Mouse (Mus musculus): ENCODE results near the gene Ubald1. TPM values are rescaled to one million over a fixed set of nuclear protein-coding genes. Genes with fewer than 3 reads are reported as not detected.

Gene Ubald1
- polyA plus RNA-seq, 1 experiment from 2014 or later, result 58.7 TPM

DNA sequence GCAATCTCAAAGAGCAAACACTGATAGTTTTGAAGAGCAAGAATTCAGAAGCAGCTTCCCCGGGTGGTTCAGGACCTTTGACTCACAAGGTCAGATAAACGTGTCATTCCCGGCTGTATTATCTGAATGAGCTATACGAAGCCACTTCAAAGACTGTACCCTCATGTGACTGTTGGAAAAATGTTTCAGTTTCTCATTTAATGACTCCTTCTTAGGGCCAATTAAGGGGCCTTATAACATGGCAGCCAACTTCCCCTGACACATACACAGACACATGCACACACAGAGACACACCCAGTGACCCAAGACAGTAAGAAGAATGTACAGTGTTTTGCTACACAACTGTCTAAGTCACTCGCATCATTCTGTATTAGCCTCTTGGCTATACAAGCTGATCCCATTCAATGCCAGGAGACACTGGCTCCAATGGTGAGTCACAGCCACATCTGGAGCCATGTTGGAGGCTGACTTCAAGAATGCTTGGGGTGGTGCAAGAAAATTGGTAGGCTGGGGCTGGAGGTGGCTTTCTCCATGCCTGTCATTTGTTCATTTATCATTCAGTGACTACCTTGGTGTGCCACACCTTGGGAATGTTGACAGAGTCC lies 25.0 kb downstream of the Ubald1 start:
- Histone ChIP-seq H3K9me3 (no peaks in the 10 kb centered on the region), H3K36me3 (replicated peaks) (no peaks in the 10 kb centered on the region), H3K9ac (no peak overlapping the region), H3K27ac (no peak overlapping the region), H3K4me2 (no peak overlapping the region), H3K27me3 (replicated peaks) (no peaks in the 10 kb centered on the region), H3K4me3 (no peak overlapping the region), H3K4me1 (no peaks in the 10 kb centered on the region)
- no peak for ATAC-seq (replicated peaks)
- WGBS, result 82% methylated on average over 5 of the region's 5 CpGs

DNA sequence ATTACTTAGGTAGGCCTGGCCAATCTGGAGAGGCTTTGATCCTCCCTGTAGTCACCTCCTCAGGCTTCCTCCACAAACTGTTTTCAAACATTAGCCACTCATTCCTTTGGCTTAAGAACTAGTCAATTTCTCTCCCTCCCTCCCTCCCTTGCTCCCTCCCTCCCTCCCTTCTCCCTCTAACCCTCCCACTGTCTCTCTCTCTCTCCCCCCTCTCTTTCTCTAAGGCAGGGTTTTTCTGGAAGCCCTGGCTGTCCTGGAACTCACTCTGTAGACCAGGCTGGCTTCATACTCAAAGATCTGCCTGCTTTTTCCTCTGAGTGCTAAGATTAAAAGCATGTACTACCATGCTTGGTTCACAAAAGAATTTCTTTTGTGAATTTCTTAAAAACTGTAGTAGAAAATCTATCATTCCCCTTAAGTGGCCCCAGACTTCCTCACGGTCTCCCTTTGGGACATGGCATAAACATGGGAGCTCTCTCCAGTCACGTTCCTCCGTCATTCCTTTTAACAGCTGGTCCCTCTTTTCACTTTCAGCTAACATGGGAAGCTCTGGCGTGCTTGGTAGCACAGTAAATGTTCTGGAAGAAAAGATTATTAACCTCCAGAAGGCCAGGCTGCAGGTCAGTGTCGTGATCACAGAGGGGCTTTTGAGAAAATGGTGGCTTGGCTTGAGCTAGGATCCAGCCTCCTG lies 29.0 kb downstream of the Ubald1 start:
- H3K4me2 ChIP-seq, result no peak overlapping the region
- H3K36me3 ChIP-seq (replicated peaks), result no peaks in the 10 kb centered on the region
- WGBS, result 78% methylated on average over 5 of the region's 5 CpGs
- H3K27me3 ChIP-seq (replicated peaks), result no peaks in the 10 kb centered on the region
- no peaks in the 10 kb centered on the region for H3K9me3 ChIP-seq
- H3K27ac ChIP-seq, result no peak overlapping the region
- no peak for ATAC-seq (replicated peaks)
- H3K9ac ChIP-seq, result no peak overlapping the region
- no peak overlapping the region for H3K4me3 ChIP-seq
- H3K4me1 ChIP-seq, result no peaks in the 10 kb centered on the region

DNA sequence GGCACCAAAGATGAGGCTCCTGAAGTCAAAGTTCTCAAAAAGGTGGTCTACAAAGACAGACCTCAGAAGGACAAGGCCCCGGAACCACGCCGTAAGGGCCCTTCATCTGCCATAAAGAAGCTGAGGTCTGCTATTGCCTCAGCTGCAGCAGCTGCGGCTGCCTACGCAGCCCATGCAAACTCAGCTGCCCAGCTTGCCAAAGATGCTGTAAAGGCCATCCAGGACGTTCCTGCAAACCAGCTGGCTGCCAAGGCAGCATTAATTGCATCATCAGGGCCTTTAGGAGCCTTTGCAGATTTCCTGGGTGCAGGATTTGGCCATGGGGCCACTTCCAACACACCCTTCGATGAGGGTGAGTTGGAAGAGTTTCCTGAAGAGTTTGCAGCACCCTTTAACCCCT lies 29.8 kb downstream of the Ubald1 start:
- Histone ChIP-seq H3K27ac (no peak overlapping the region), H3K4me3 (no peak overlapping the region), H3K36me3 (replicated peaks) (no peaks in the 10 kb centered on the region), H3K4me2 (no peak overlapping the region), H3K9me3 (no peaks in the 10 kb centered on the region), H3K27me3 (replicated peaks) (no peaks in the 10 kb centered on the region), H3K4me1 (no peaks in the 10 kb centered on the region), H3K9ac (no peak overlapping the region)
- 86% methylated on average over 7 of the region's 7 CpGs for WGBS
- no peak for ATAC-seq (replicated peaks)

DNA sequence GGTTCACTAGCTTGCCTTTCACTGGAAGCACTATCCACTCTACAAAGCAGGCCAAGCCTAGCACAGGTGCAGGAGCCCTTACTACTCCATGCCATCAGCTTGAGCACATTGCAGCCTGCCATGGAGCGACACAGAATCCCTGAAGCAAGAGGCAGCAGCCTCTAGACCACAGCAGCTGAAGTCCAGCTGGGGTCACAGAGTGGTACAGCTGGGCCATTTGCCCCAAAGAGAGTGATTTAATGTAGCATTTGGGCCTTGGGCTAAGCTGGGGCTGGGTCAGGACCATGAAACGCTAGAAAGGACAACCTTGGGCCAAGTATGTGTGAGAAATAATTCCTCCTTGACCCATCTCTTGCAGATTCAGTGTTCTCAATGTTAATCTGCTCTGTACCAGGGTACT lies 32.0 kb downstream of the Ubald1 start:
- H3K4me1 ChIP-seq, result no peaks in the 10 kb centered on the region
- no peaks in the 10 kb centered on the region for H3K9me3 ChIP-seq
- H3K4me3 ChIP-seq, result no peak overlapping the region
- no peak for ATAC-seq (replicated peaks)
- H3K4me2 ChIP-seq, result no peak overlapping the region
- H3K36me3 ChIP-seq (replicated peaks), result no peaks in the 10 kb centered on the region
- no peak overlapping the region for H3K9ac ChIP-seq
- WGBS, result 92% methylated on average over 2 of the region's 2 CpGs
- no peak overlapping the region for H3K27ac ChIP-seq
- H3K27me3 ChIP-seq (replicated peaks), result no peaks in the 10 kb centered on the region

DNA sequence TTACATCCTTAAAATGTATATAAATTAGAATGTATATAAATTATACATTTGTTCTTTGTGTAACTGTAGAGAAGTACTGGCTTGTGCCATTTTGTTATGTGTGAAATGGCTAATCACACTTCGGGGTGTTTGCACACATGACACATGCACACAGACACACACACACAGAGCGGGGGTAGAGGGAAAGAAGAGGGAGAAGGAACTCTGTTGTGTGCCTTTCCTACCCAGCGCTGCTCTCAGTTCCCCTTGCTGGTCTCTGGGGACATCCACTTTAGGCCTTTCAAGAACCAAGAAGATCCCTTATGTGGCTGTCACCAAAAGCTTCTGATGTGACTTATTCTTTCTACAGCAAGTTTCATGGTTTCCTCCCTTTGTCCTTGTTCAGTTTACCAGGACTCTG lies 33.1 kb downstream of the Ubald1 start:
- Histone ChIP-seq H3K9me3 (no peaks in the 10 kb centered on the region), H3K27ac (no peak overlapping the region), H3K4me1 (no peaks in the 10 kb centered on the region), H3K4me3 (no peak overlapping the region), H3K4me2 (no peak overlapping the region), H3K36me3 (replicated peaks) (no peaks in the 10 kb centered on the region), H3K9ac (no peak overlapping the region), H3K27me3 (replicated peaks) (no peaks in the 10 kb centered on the region)
- ATAC-seq (replicated peaks), result no peak
- WGBS, result 81% methylated on average over 3 of the region's 3 CpGs

DNA sequence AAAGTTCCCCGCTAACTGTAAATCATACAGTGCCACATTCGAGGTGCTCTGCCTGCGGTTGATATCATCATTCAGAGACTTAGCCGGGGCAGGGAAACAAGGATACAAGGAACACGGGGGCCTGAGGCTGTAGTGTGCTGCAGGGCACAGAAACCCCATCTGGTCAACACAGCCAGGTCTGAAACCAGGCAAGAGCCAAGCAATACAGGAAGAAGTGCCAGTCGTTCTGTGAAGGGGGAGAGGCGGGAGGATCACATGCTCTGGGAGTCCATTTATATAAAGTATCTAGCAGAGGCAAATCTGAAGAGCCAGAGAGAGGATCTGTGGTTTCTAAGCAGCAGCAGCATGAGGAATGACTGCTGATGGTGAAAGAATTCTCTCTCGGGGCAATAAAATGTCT lies 39.9 kb downstream of the Ubald1 start:
- no peaks in the 10 kb centered on the region for H3K36me3 ChIP-seq (replicated peaks)
- no peaks in the 10 kb centered on the region for H3K4me1 ChIP-seq
- no peak overlapping the region for H3K9ac ChIP-seq
- H3K9me3 ChIP-seq, result no peaks in the 10 kb centered on the region
- 83% methylated on average over 8 of the region's 8 CpGs for WGBS
- no peak overlapping the region for H3K4me3 ChIP-seq
- no peak overlapping the region for H3K4me2 ChIP-seq
- ATAC-seq (replicated peaks), result no peak
- H3K27me3 ChIP-seq (replicated peaks), result no peaks in the 10 kb centered on the region
- H3K27ac ChIP-seq, result no peak overlapping the region

DNA sequence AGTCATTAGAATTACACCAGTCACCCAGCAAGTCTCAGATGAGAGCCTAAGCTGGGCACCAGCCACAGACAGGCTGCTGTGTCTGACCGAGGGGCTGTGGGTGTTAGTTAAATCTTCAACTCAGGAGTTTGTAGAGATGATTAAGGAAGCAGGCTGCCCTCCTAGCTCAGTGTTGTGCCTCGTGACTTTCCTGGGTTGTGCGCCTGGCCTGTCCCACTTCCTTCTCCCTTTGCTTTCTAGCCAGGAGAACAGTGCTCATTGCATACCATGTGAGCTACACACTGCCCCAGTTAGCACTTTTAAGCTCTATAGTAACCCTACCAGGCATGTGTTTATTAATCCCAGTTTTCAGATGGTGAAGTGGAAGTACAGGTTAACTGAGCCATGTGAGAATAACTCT lies 40.6 kb downstream of the Ubald1 start:
- Histone ChIP-seq H3K9ac (no peak overlapping the region), H3K27me3 (replicated peaks) (no peaks in the 10 kb centered on the region), H3K4me3 (no peak overlapping the region), H3K9me3 (no peaks in the 10 kb centered on the region), H3K4me2 (no peak overlapping the region), H3K4me1 (no peaks in the 10 kb centered on the region), H3K36me3 (replicated peaks) (no peaks in the 10 kb centered on the region), H3K27ac (no peak overlapping the region)
- ATAC-seq (replicated peaks), result no peak
- 80% methylated on average over 3 of the region's 3 CpGs for WGBS

DNA sequence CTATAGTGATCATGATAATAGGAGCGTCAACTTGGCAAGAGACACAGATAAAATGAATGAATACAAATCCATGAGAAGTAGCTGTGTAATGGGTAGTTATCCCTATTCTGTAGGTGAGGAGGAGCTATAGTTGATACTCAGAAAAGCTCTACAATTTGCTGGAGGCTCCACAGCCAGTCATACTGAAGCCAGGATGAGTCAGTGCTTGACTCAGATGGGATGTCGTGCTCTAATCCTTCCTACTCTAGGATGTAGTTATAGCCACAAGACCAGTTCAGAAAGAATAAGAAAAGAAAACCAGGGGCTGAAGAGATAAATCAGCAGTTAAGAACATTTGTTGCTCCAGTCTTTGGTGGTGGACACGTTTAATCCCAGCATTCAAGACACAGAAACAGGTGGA lies 42.5 kb downstream of the Ubald1 start:
- no peak for ATAC-seq (replicated peaks)
- Histone ChIP-seq H3K4me1 (no peaks in the 10 kb centered on the region), H3K9ac (no peak overlapping the region), H3K36me3 (replicated peaks) (no peaks in the 10 kb centered on the region), H3K9me3 (no peaks in the 10 kb centered on the region), H3K4me2 (no peak overlapping the region), H3K27ac (no peak overlapping the region), H3K27me3 (replicated peaks) (no peaks in the 10 kb centered on the region), H3K4me3 (no peak overlapping the region)
- WGBS, result 89% methylated on average over 3 of the region's 3 CpGs

DNA sequence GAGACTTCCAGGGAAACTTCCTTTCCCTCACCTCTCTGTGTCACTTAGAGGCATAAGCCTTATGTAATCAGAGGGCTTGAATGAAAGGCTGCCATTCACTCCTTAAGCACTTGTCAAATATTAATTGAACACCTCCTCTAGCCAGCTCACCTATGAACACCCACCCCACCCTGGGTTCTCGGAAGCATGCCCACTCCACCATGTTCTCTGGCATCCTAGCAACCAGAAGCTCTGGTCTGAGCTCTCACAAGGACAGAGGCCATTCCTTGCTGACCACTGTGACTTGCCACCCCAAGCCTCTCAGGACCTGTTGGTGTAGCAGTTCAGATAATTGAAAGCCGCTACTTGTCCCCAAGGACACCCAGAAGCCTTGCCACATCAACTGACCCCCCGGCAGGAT lies 44.9 kb downstream of the Ubald1 start, which contains the start of gene 4930562C15Rik:
Gene 4930562C15Rik (plus strand): TSS at position 226 of the 400 bp plus-strand sequence.
- ATAC-seq (replicated peaks), result no peak
- Histone ChIP-seq H3K27ac (no peak within 1 kb of the TSS), H3K4me3 (no peak within 1 kb of the TSS), H3K4me1 (no peaks in the 10 kb centered on the region), H3K9me3 (no peaks in the 10 kb centered on the region), H3K4me2 (no peak within 1 kb of the TSS), H3K36me3 (replicated peaks) (no peaks in the 10 kb centered on the region), H3K9ac (no peak within 1 kb of the TSS), H3K27me3 (replicated peaks) (no peaks in the 10 kb centered on the region)
- 86% methylated on average over 3 of the region's 3 CpGs for WGBS

DNA sequence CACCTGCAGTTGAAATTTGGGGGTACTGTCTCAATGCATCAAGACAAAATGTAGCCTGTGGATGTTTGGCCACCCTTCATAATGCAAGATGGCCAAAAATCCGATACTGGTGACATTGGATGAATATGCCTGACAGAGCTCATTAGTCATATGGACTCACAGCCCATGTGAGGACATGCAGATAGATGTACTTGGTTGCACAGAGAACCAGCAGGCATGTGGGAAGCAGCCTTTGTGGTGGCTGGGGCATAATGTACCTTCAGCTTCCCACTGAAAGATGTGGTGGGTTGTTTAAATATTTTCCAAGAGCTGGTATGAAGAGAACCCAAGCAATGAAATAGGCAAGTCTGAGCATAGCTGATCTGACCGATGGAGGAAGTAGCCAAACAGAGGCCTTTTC lies 46.3 kb downstream of the Ubald1 start:
- H3K27me3 ChIP-seq (replicated peaks), result no peaks in the 10 kb centered on the region
- no peaks in the 10 kb centered on the region for H3K4me1 ChIP-seq
- H3K27ac ChIP-seq, result no peak overlapping the region
- ATAC-seq (replicated peaks), result no peak
- no peaks in the 10 kb centered on the region for H3K9me3 ChIP-seq
- no peak overlapping the region for H3K4me2 ChIP-seq
- no peaks in the 10 kb centered on the region for H3K36me3 ChIP-seq (replicated peaks)
- H3K4me3 ChIP-seq, result no peak overlapping the region
- WGBS, result 87% methylated on average over 2 of the region's 2 CpGs
- no peak overlapping the region for H3K9ac ChIP-seq

DNA sequence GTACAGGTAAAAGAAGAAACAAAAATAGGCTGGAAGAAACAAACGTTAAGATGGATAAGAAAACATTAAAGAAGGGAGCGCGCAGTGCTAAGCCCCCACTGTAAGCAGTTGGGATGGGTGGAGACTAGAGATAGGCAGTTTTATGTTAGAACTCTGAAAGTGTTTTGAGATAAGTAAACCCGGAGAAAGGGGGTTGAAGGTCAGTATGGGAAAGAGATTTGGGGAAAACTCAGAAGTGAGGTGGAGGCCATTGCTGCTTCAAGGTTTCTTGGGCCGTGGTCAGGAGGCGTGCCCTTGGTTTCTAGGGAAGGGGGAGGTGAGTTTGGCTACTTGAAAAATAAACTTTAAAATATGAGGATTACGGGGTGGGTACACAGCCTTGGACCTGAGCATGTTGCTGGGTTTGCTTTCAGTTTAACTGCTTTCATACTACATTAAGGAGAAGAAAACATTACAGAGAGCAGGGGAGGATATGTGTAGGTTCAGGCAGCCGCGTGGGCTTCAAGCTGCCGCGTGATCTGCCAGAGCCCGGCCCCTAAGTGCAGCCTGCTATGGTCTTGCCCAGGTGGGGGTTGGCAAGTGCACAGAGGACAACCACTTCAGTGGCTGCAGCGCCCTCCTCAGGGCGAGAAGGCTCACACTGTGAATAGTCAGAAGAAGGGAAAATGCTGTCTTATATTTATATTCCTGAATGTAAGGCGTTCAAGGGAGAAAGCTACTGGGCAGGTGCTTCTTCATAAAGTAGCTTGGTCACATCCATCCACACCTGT lies 48.3 kb downstream of the Ubald1 start:
- H3K27ac ChIP-seq, result no peak overlapping the region
- ATAC-seq (replicated peaks), result no peak
- H3K4me2 ChIP-seq, result no peak overlapping the region
- no peaks in the 10 kb centered on the region for H3K9me3 ChIP-seq
- H3K27me3 ChIP-seq (replicated peaks), result no peaks in the 10 kb centered on the region
- no peak overlapping the region for H3K9ac ChIP-seq
- no peak overlapping the region for H3K4me3 ChIP-seq
- H3K36me3 ChIP-seq (replicated peaks), result no peaks in the 10 kb centered on the region
- 72% methylated on average over 15 of the region's 15 CpGs for WGBS
- no peaks in the 10 kb centered on the region for H3K4me1 ChIP-seq

DNA sequence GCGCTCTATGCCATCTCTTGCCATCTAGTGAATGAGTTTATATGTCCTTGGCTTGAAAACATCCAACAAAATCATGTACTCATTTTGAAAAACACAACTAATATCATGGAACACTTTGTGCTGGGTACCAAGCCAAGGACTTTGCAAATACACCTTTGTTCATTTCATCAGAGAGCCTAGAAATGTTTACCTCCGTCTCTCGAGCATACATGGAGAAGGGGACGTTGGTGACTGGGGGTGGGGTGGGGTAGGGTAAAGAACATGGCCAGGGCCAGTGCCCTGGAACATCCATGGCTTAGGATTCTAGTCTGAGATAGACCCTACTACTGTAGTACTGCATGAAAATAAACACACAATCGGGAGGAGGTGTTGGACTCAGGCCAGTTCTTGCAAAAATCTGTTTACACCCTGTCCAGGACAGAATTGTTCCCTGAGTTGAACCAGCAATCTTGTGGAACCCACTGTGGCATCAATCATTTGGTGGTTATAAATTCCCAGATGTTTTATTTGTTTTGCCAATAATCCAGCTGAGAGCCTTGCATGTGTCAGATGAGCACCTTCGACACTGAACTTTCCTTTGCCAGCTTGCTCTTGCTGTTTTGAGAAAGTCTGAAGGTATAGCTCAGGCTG lies 50.7 kb downstream of the Ubald1 start:
- H3K4me3 ChIP-seq, result no peak overlapping the region
- no peaks in the 10 kb centered on the region for H3K4me1 ChIP-seq
- H3K36me3 ChIP-seq (replicated peaks), result no peaks in the 10 kb centered on the region
- ATAC-seq (replicated peaks), result no peak
- H3K27me3 ChIP-seq (replicated peaks), result no peaks in the 10 kb centered on the region
- WGBS, result 88% methylated on average over 6 of the region's 6 CpGs
- no peak overlapping the region for H3K27ac ChIP-seq
- no peak overlapping the region for H3K9ac ChIP-seq
- no peak overlapping the region for H3K4me2 ChIP-seq
- no peaks in the 10 kb centered on the region for H3K9me3 ChIP-seq

All from midbrain, embryonic 15.5 days (tissue).